13 mouse cellular contexts compared by ENCODE assay signal in the genomic region with DNA sequence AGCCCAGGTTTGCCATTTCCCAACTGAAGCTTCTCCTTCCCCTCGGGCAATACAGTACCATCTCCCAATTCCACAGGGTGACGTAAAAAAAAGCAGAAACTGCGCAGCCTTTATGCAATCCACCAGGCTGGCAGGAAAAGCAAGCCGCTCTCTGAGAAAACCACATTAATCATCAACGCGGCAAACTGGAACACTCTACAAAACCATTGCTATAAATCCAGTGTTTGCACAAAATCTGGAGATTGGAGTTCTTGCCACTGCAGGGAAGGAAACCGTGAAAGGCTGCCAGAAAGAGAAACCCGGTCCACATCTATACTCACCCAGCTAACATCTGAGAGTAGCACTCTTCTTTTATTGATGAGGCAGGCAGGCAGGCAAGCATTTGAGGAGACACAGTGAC.
DNase-seq lines count a peak whose midpoint lies in the region; ATAC-seq and TF ChIP-seq lines count a peak whose summit lies in the region.
"Had no signal": no experiment of that assay in that cellular context is flagged by ENCODE, and none has a peak within 500 bp of the region (broad histone marks: within the 10 kb centered on the region; RNA-seq: fewer than 3 reads in every experiment).

No protein-coding gene starts in this region.

- no peak overlapping the region for H3K27ac ChIP-seq in midbrain, postnatal 0 days (ENCODE audit: low read depth, low read length)
- H3K27ac ChIP-seq in midbrain, embryonic 11.5 days (ENCODE audit: low read depth, low read length), result no peak overlapping the region
- no peak overlapping the region for H3K27ac ChIP-seq in embryonic facial prominence, embryonic 14.5 days (replicated peaks; ENCODE audit: low read depth, low read length)
- peak overlapping the region; percentile 77 for H3K27ac ChIP-seq in limb, embryonic 15.5 days
- H3K27ac ChIP-seq in stomach, embryonic 16.5 days (ENCODE audit: low read length), result peak overlapping the region; percentile 68
- H3K27ac ChIP-seq: heart, embryonic 13.5 days had no signal

- H3K4me2 ChIP-seq in midbrain, postnatal 0 days (ENCODE audit: low read depth, low read length, poor library complexity, severe bottlenecking), result no peak overlapping the region
- H3K4me2 ChIP-seq in midbrain, embryonic 11.5 days, result no peak overlapping the region
- no peak overlapping the region for H3K4me2 ChIP-seq in embryonic facial prominence, embryonic 14.5 days (ENCODE audit: low read depth, low read length)
- H3K4me2 ChIP-seq in limb, embryonic 15.5 days, result 0 out of 2 replicates have a peak overlapping the region, but pooled peaks have one; percentile 14
- H3K4me2 ChIP-seq in stomach, embryonic 16.5 days (ENCODE audit: low read depth, low read length), result 0 out of 2 replicates have a peak overlapping the region, but pooled peaks have one; percentile 1
- H3K4me2 ChIP-seq: heart, embryonic 13.5 days; neural tube, embryonic 13.5 days had no signal

- 65% methylated on average over 8 of the region's 8 CpGs for WGBS in midbrain, postnatal 0 days
- WGBS in midbrain, embryonic 11.5 days, result 83% methylated on average over 8 of the region's 8 CpGs
- whole genome bisulfite sequencing in embryonic facial prominence, embryonic 14.5 days, result 40% methylated on average over 8 of the region's 8 CpGs
- 13% methylated on average over 8 of the region's 8 CpGs for WGBS in limb, embryonic 15.5 days
- WGBS in stomach, embryonic 16.5 days, result 10% methylated on average over 8 of the region's 8 CpGs

- no peak overlapping the region for H3K9ac ChIP-seq in midbrain, postnatal 0 days (replicated peaks; ENCODE audit: low read length, poor library complexity, severe bottlenecking)
- H3K9ac ChIP-seq in midbrain, embryonic 11.5 days (ENCODE audit: low read length), result no peak overlapping the region
- no peak overlapping the region for H3K9ac ChIP-seq in embryonic facial prominence, embryonic 14.5 days (ENCODE audit: low read depth, low read length)
- no peak overlapping the region for H3K9ac ChIP-seq in limb, embryonic 15.5 days
- 0 out of 2 replicates have a peak overlapping the region, but pooled peaks have one; percentile 13 for H3K9ac ChIP-seq in stomach, embryonic 16.5 days (ENCODE audit: low read length)
- H3K9ac ChIP-seq: heart, embryonic 13.5 days; neural tube, embryonic 13.5 days had no signal

- no peak for ATAC-seq in midbrain, postnatal 0 days (ENCODE audit: low FRiP score)
- no peak for ATAC-seq in midbrain, embryonic 11.5 days (ENCODE audit: low FRiP score)
- ATAC-seq in embryonic facial prominence, embryonic 14.5 days (ENCODE audit: low read depth), result peak; percentile 26; the same call in 1 of the 2 replicates
- ATAC-seq in limb, embryonic 15.5 days (ENCODE audit: insufficient number of reproducible peaks, low FRiP score, low TSS enrichment, low read depth), result no peak
- peak; percentile 24; the same call in 1 of the 2 replicates for ATAC-seq in stomach, embryonic 16.5 days (ENCODE audit: insufficient read depth, low FRiP score)
- ATAC-seq: forebrain, embryonic 14.5 days had no signal

- intact Hi-C loops in left cerebral cortex, postnatal 14 days (cut with DNase I), result no loop called here
- intact Hi-C loops in heart, postnatal 25 days (cut with DNase I), result no loop called here

- no peaks in the 10 kb centered on the region for H3K9me3 ChIP-seq in midbrain, postnatal 0 days (ENCODE audit: low read length)
- no peaks in the 10 kb centered on the region for H3K9me3 ChIP-seq in midbrain, embryonic 11.5 days (ENCODE audit: control insufficient read depth, low read length)
- H3K9me3 ChIP-seq in embryonic facial prominence, embryonic 14.5 days (ENCODE audit: control insufficient read depth, low read length), result no peaks in the 10 kb centered on the region
- H3K9me3 ChIP-seq in limb, embryonic 15.5 days, result no peaks in the 10 kb centered on the region
- no peaks in the 10 kb centered on the region for H3K9me3 ChIP-seq in stomach, embryonic 16.5 days (replicated peaks; ENCODE audit: control insufficient read depth, low read length)
- H3K9me3 ChIP-seq: G1E; heart, embryonic 13.5 days; neural tube, embryonic 13.5 days had no signal

- H3K36me3 ChIP-seq in midbrain, postnatal 0 days (ENCODE audit: insufficient read depth, low read length), result no peaks in the 10 kb centered on the region
- no peaks in the 10 kb centered on the region for H3K36me3 ChIP-seq in midbrain, embryonic 11.5 days (ENCODE audit: control insufficient read depth, insufficient read depth, low read length)
- no peaks in the 10 kb centered on the region for H3K36me3 ChIP-seq in embryonic facial prominence, embryonic 14.5 days (ENCODE audit: control insufficient read depth, insufficient read depth, low read length)
- H3K36me3 ChIP-seq in limb, embryonic 15.5 days, result no peaks in the 10 kb centered on the region
- H3K36me3 ChIP-seq in stomach, embryonic 16.5 days (ENCODE audit: control insufficient read depth, insufficient read depth, low read length), result no peaks in the 10 kb centered on the region
- H3K36me3 ChIP-seq: G1E; heart, embryonic 13.5 days; neural tube, embryonic 13.5 days had no signal

- TF ChIP-seq CTCF in midbrain, postnatal 0 days (IDR thresholded peaks at IDR 0.05), result no peak

- peak; percentile 28 for DNase-seq in midbrain, postnatal 0 days (ENCODE audit: low spot score)
- no peak for DNase-seq in midbrain, embryonic 11.5 days (ENCODE audit: low spot score, missing footprints)
- DNase-seq in embryonic facial prominence, embryonic 14.5 days (ENCODE audit: low spot score), result peak; percentile 77
- no peak for DNase-seq in left cerebral cortex, postnatal 14 days (ENCODE audit: low spot score in 2 of 2)
- no peak for DNase-seq in heart, postnatal 25 days (ENCODE audit: low spot score)
- DNase-seq: right cerebral cortex, postnatal 4 days; thymus, postnatal 36 days had no signal

- 0 out of 2 replicates have a peak, but pooled peaks cover 5% of the 10 kb centered on the region for H3K27me3 ChIP-seq in midbrain, postnatal 0 days (ENCODE audit: insufficient read depth, low read length)
- H3K27me3 ChIP-seq in midbrain, embryonic 11.5 days (ENCODE audit: control insufficient read depth, insufficient read depth, low read length), result peaks cover 5% of the 10 kb centered on the region
- H3K27me3 ChIP-seq in embryonic facial prominence, embryonic 14.5 days (replicated peaks; ENCODE audit: control insufficient read depth, insufficient read depth, low read length), result no peaks in the 10 kb centered on the region
- H3K27me3 ChIP-seq in limb, embryonic 15.5 days, result no peaks in the 10 kb centered on the region
- no peaks in the 10 kb centered on the region for H3K27me3 ChIP-seq in stomach, embryonic 16.5 days (ENCODE audit: control insufficient read depth, insufficient read depth, low read length)
- H3K27me3 ChIP-seq: heart, embryonic 13.5 days had no signal

- no peak overlapping the region for H3K4me3 ChIP-seq in midbrain, postnatal 0 days (ENCODE audit: low read depth, low read length)
- H3K4me3 ChIP-seq in midbrain, embryonic 11.5 days (ENCODE audit: low read depth, low read length), result no peak overlapping the region
- no peak overlapping the region for H3K4me3 ChIP-seq in embryonic facial prominence, embryonic 14.5 days (ENCODE audit: low read depth, low read length)
- H3K4me3 ChIP-seq in limb, embryonic 15.5 days, result no peak overlapping the region
- H3K4me3 ChIP-seq in stomach, embryonic 16.5 days (replicated peaks; ENCODE audit: low read length), result no peak overlapping the region
- H3K4me3 ChIP-seq: heart, embryonic 13.5 days; neural tube, embryonic 13.5 days had no signal

- no peaks in the 10 kb centered on the region for H3K4me1 ChIP-seq in midbrain, postnatal 0 days (ENCODE audit: insufficient read depth, low read length)
- peaks cover 12% of the 10 kb centered on the region for H3K4me1 ChIP-seq in midbrain, embryonic 11.5 days (ENCODE audit: control insufficient read depth, insufficient read depth, low read length)
- H3K4me1 ChIP-seq in embryonic facial prominence, embryonic 14.5 days (ENCODE audit: control insufficient read depth, insufficient read depth, low read length), result peaks cover 13% of the 10 kb centered on the region; the same call in 1 of the 2 replicates
- peaks cover 53% of the 10 kb centered on the region for H3K4me1 ChIP-seq in limb, embryonic 15.5 days
- H3K4me1 ChIP-seq in stomach, embryonic 16.5 days (ENCODE audit: control insufficient read depth, insufficient read depth, low read length), result peaks cover 25% of the 10 kb centered on the region

Comparison
In these comparisons a context has a peak if more than half of its experiments do, and no peak if none do; other contexts are left out.
1. DNase-seq: peak in midbrain, postnatal 0 days (single experiment) and embryonic facial prominence, embryonic 14.5 days (single experiment); none in midbrain, embryonic 11.5 days (single experiment), left cerebral cortex, postnatal 14 days (0 of 2) and heart, postnatal 25 days (single experiment).
2. ATAC-seq: peak in embryonic facial prominence, embryonic 14.5 days (single experiment) and stomach, embryonic 16.5 days (single experiment); none in midbrain, postnatal 0 days (single experiment), midbrain, embryonic 11.5 days (single experiment) and limb, embryonic 15.5 days (single experiment).
3. H3K27ac ChIP-seq: peak in limb, embryonic 15.5 days (single experiment) and stomach, embryonic 16.5 days (single experiment); none in midbrain, postnatal 0 days (single experiment), midbrain, embryonic 11.5 days (single experiment) and embryonic facial prominence, embryonic 14.5 days (single experiment).
4. H3K4me2 ChIP-seq: peak in limb, embryonic 15.5 days (single experiment) and stomach, embryonic 16.5 days (single experiment); none in midbrain, postnatal 0 days (single experiment), midbrain, embryonic 11.5 days (single experiment) and embryonic facial prominence, embryonic 14.5 days (single experiment).